19 mouse cellular contexts compared by ENCODE assay signal in genomic region chr14:11704871-11705270, GRCm38 (mm10).
DNase-seq lines count a peak whose midpoint lies in the region; ATAC-seq lines count a peak whose summit lies in the region.
"Had no signal": no experiment of that assay in that cellular context is flagged by ENCODE, and none has a peak within 500 bp of the region (broad histone marks: within the 10 kb centered on the region; RNA-seq: fewer than 3 reads in every experiment).

No protein-coding gene starts in this region.

- 0 out of 2 replicates have a peak overlapping the region, but pooled peaks have one; percentile 20 for H3K27ac ChIP-seq in limb, embryonic 12.5 days
- H3K27ac ChIP-seq: embryonic facial prominence, embryonic 13.5 days; heart, embryonic 10.5 days; kidney, embryonic 15.5 days; midbrain, embryonic 10.5 days had no signal

- intact Hi-C loops in gastrocnemius, postnatal 14 days (cut with DNase I; ENCODE audit: low total_unique reads) = no loop called here
- intact Hi-C loops in left cerebral cortex, postnatal 4 days (cut with DNase I) = no loop called here

- no peak overlapping the region for H3K4me3 ChIP-seq in limb, embryonic 12.5 days (replicated peaks)
- H3K4me3 ChIP-seq: embryonic facial prominence, embryonic 13.5 days; heart, embryonic 10.5 days; kidney, embryonic 15.5 days; midbrain, embryonic 10.5 days had no signal

- peaks cover 42% of the 10 kb centered on the region for H3K4me1 ChIP-seq in limb, embryonic 12.5 days (replicated peaks)

- ATAC-seq in limb, embryonic 12.5 days (ENCODE audit: insufficient number of reproducible peaks, insufficient read depth, low FRiP score, low TSS enrichment, low read depth) = no peak

- no peak overlapping the region for H3K9ac ChIP-seq in limb, embryonic 12.5 days (replicated peaks)
- H3K9ac ChIP-seq: embryonic facial prominence, embryonic 13.5 days; kidney, embryonic 15.5 days had no signal

- 21% methylated on average over 2 of the region's 2 CpGs for WGBS in limb, embryonic 12.5 days

- H3K4me2 ChIP-seq in limb, embryonic 12.5 days = no peak overlapping the region
- H3K4me2 ChIP-seq: embryonic facial prominence, embryonic 13.5 days; kidney, embryonic 15.5 days had no signal

- H3K9me3 ChIP-seq in limb, embryonic 12.5 days = no peaks in the 10 kb centered on the region
- H3K9me3 ChIP-seq: embryonic facial prominence, embryonic 13.5 days; heart, embryonic 10.5 days; kidney, embryonic 15.5 days; midbrain, embryonic 10.5 days had no signal

- DNase-seq in gastrocnemius, postnatal 14 days = peak; percentile 24
- no peak for DNase-seq in gastrocnemius, adult 8-10 months (ENCODE audit: low spot score in 2 of 2)
- DNase-seq in left cerebral cortex, postnatal 4 days = peak; percentile 47
- no peak for DNase-seq in left cerebral cortex, adult 8-10 months (ENCODE audit: low spot score in 2 of 2)
- DNase-seq in ZHBTc4 (ENCODE audit: low read depth, low spot score) = peak; percentile 47
- DNase-seq in right cerebral cortex, postnatal 25 days = no peak
- DNase-seq: cerebellum, adult 9-11 months; gastrocnemius, postnatal 36 days; heart, postnatal 14 days; liver; lung, adult 18-20 months; lung, postnatal 36 days; spleen, adult 18-20 months; thymus, adult 2 months had no signal

- H3K27me3 ChIP-seq in limb, embryonic 12.5 days = no peaks in the 10 kb centered on the region
- H3K27me3 ChIP-seq: embryonic facial prominence, embryonic 13.5 days; kidney, embryonic 15.5 days had no signal

- H3K36me3 ChIP-seq in limb, embryonic 12.5 days = no peaks in the 10 kb centered on the region
- H3K36me3 ChIP-seq: embryonic facial prominence, embryonic 13.5 days; heart, embryonic 10.5 days; kidney, embryonic 15.5 days; midbrain, embryonic 10.5 days had no signal

Comparison
In these comparisons a context has a peak if more than half of its experiments do, and no peak if none do; other contexts are left out.
1. DNase-seq: peak in gastrocnemius, postnatal 14 days (single experiment), left cerebral cortex, postnatal 4 days (single experiment) and ZHBTc4 (single experiment); none in gastrocnemius, adult 8-10 months (0 of 2), left cerebral cortex, adult 8-10 months (0 of 2) and right cerebral cortex, postnatal 25 days (single experiment).